Mouse (Mus musculus) urinary bladder, adult 2 months (tissue): ENCODE results near the gene Mgme1. TPM values are rescaled to one million over a fixed set of nuclear protein-coding genes. Genes with fewer than 3 reads are reported as not detected.

Experiments
- DNase-seq: peaks from one replicate; pipeline ENCODE4 v3.0.0; 2022; ENCODE audit warnings: low spot score
- polyA plus RNA-seq: library from polyadenylated mRNA; depleted of rRNA; stranded (reverse); fragments of >200 nt; gene quantifications from 2 replicates; pipeline ENCODE4 v1.2.3, GENCODE M21; 2012

The Mgme1 gene
- polyA plus RNA-seq, 1 experiment = 8.3 TPM

DNA sequence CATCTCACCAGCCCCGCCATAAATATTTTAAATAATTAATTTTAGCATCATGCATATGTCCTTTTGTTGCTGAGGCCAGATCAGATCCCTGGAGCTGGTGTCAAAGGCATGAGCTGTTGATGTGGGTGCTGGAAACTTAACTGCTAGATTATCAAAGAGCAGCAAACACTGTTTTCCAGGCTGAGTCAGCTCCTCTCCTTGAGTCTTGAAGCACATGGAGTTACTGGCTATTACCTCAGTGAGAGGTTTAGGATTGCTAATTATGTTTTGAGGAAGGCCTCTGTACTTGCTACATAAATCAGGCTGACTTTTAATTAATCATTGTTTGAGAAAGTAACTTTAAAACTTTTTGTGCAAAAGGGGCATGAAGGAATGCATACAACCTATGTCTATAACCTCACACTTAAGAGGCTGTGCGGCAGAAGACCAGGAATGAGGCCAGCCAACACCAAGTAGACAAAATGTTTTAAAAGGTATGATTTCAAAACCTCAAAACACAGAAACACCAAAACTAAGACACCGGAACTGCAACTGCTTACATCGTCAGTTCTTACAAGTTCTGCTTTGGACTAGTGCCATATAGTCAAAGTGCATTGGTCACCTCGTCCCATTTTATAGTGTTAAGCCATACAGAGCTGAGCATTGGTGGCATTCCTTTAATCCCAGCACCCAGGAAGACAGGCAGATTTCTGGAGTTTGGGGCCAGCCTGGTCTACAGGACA, 5.9 kb upstream of the Mgme1 start:
- no peak for DNase-seq

DNA sequence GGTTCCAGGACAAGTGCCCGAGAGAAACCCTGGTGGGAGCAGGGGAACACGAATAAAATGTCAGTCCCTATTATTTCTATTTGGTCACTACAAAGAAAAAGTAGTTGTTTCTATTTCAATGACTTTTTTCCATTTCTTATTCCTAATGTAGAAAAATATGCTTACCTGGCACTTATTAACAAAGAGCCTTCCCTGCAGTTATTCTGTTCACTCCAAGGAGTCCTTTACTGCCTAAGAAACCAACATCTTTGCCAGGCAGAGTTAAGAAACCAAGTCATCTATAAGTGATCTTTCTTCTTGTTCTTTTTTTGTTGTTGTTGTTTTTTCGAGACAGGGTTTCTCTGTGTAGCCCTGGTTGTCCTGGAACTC, 5.4 kb upstream of the Mgme1 start:
- no peak for DNase-seq

DNA sequence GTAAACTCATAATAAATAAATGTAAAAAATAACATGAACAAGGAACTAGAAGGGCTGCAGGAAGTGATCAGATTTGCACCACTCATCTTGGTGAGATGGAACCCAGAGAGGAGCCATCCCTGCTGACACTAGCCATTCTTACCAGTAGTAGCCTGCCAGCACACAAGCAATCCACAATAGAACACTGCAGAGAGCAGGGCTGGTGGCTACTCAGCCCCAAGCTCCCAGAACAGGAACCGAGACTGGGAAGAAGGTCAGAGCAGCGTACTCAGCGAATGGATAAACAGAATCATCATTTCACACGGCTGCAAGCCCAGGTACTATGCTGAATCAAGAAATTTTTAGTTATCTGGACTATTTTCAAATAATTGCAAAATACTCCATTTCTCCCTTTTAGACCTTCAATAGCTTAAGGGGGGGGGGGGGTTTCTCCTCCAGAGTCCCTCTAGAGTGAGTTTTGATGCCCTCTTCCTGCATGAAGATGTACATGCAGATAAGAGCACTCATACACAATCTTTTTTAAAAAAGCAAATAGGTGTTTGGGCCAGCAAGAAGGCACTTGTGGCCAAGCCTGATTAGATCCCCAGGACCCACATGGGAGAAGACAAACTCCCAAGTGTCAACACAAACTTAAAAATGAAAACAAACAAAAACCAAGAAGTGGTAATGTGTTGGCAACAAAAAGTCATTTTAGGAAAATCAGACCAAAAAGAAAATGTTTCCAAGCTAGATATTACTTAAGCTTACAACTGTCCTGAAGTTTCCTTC, 4.4 kb upstream of the Mgme1 start:
- no peak for DNase-seq

DNA sequence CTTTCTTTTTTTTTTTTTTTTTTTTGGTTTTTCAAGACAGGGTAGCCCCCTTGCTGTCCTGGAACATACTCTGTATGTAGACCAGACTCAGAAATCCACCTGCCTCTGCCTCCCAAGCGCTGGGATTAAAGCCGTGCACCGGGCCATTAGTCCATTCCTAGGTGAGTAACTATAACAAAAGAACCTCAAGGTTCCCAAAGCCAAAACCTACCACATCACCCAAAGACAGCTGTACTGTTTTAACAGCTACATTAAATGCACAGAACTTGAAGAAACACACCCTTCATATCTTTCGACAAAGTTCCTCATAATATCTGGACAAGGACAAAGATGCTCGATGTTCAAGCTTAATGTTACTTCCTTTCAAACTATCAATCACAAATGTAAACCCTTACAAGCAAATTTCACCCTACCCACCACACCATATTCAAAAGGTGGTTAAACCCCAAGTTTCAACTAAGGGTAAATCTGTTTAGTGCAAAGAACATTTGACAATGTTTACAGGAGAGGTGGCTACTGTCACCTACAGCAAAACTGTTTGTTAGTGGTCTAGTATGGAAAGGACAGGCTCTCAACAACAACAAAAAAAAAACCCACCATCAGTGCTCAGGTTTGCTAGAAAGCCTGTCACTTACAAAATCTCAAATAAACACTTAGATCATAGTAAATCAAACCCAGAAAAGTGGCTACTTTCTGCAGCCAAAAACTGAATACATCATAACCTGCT, 3.3 kb upstream of the Mgme1 start:
- no peak for DNase-seq

DNA sequence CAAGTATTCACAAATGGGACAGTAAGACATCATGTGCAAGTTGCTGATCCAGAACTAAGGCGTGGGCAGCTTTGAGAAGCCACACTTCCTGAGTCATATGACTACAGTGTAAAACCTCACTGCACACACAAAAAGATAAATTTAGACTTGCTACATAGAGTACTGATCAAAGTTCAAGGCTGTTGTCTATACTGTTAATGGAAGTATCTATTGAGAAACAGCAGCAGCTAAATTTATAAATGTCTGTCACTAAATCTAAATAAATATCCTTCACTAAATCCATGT, 2.8 kb upstream of the Mgme1 start:
- DNase-seq = no peak

- no peak for DNase-seq
Measured at GRCm38 (mm10) chr2:144268446-144269305, 1.8 kb upstream of the Mgme1 start.

GRCm38 (mm10) chr2:144269306-144269650, 1.2 kb upstream of the Mgme1 start:
- DNase-seq = no peak

DNA sequence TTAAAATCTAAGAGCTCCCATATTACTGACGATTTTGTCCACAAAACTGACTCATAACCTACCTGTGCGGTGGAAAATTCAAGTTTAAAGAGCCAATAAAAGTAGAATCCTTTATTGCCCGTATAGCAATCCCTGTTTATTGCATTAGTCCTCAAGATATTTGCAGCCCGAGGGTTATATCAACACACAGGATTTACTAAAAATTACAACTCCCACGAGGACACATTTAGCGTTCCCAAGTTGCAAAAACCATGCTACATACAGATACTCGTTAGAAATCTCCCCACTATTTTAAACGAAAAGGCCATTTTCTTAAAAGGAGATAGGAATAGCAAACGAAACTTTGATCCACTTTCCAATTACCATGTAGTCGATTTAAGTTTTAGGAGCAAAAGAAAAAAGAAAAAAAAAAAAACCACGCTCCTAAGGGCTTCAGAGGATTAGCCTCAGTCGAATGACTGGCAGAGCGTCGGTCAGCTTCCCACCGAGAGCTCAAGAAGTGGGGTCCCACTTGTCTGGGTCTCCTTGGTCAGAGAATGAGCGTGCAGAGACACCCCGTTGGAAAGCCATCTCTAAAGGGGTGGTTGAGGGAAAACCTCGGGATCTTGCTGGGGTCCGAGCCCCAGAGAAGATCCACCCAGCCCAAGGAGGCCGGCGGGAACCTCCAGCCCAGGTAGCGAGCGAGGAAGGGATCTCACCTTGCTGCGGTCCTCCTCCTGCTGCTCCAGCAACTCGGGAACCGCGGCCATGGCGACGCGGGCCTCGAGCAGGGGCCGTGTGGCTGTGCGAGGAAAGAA, 586 bp upstream of the Mgme1 start:
- DNase-seq = no peak

DNA sequence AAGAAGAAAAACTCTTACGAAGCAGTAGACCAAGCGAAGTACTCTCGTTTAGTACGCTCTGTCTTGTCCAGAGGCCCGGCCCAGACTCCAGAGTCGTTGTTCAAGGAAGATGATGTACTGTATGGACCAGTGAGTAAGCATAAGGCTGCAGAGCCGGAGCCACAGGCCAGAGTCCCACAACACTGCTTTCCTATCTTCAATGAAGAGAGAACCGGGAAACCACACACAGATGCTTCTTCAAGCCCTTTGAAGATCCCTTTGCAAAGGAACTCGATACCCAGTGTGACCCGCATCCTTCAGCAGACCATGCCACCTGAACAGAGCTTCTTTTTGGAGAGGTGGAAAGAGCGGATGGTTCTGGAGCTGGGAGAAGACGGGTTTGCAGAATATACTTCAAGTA, 1.6 kb downstream of the Mgme1 start:
- no peak for DNase-seq

GRCm38 (mm10) chr2:144274741-144275140, 4.3 kb downstream of the Mgme1 start:
- no peak for DNase-seq

DNA sequence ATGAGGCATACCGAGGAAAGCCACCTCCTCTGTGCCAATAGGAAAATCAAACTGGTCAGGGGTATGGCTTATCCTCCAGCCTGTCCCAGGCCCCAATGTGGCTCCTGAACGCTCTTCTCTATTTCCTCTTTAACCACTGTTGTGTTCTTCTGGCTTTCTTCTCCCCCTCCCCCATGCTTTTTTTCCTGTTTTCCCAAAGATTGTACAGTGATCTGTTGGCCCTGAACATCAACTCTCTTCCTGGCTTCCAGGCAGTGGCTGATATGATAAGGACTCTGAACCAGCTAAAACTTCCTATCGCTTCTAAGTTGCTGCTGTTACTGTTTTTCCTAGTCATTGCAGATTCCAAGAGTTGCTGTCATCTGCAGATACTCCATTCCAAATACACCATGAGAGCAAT, 6.4 kb downstream of the Mgme1 start:
- DNase-seq = no peak

GRCm38 (mm10) chr2:144279742-144280141, 9.3 kb downstream of the Mgme1 start:
- no peak for DNase-seq

GRCm38 (mm10) chr2:144280568-144280967, 10.1 kb downstream of the Mgme1 start:
- DNase-seq = no peak

- DNase-seq = no peak
Measured at GRCm38 (mm10) chr2:144281417-144281816, 11.0 kb downstream of the Mgme1 start.

DNA sequence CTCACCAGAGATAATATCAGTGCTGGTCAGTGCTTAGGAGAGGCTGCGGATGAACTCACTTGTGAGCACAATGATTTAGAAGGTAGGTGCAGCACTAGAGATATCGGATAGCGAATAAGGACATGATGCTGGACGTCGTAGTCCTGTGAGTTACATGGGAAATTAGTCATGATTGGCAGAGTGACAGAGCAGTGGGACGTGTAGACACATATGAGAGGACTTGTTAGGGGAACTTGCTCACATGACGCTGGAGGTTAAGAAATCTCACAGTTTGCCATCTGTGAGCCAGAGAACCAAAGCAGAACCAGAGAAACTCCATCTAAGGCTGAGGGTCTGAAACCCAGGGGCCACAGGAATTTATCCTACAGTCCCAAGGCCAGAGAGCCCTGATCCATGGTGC, 19.9 kb downstream of the Mgme1 start:
- no peak for DNase-seq

- DNase-seq = no peak
Measured at GRCm38 (mm10) chr2:144291600-144292305, 21.3 kb downstream of the Mgme1 start.

DNA sequence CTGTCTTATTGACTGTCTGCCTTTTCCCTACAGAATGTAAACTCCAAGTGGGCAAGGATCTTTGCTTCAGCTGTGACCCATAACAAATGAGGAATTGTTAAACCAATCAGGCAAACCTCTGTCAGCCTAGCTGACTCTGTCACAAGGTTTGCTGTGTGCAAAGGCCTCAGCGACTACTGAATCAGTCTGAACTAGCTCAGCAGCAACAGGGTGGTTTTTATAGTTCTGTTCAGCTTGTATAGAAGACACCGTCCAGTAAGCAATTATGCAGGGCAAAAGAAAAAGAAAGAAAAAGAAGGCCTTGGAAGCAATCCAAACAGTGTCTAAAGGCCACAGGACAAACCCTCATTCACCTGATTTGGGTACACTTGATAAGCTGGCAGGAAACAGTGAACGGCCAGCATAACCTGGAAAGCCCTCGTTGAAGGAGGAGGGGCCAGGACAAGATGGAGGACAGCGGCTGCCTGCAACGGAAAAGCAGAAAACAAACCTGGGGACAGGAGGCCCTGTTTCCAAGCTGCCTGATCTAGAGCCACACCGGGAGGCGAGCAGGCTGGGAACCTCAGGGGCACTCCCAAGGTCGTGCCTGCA, 24.8 kb downstream of the Mgme1 start:
- DNase-seq = no peak

- DNase-seq = no peak
Measured at GRCm38 (mm10) chr2:144299749-144300669, 29.5 kb downstream of the Mgme1 start.

GRCm38 (mm10) chr2:144301101-144301500, 30.6 kb downstream of the Mgme1 start:
- DNase-seq = no peak
